Mouse (Mus musculus) lung, embryonic 16.5 days (tissue): ENCODE measurements around the gene Zc3hav1. TPM values are rescaled to one million over a fixed set of nuclear protein-coding genes. Genes with fewer than 3 reads are reported as not detected.
A peak's percentile ranks its signal among the peaks of the same experiment; 100 is the strongest.
"Not testable (repeated sequence)": the region's sequence is repeated elsewhere in the genome, so short reads cannot be mapped to it uniquely, and the experiment has no call there.

ENCODE experiments used
- ATAC-seq: fragments of 200-750 bp; cut with Nextera tagmentation; 2 replicates; pipeline ENCODE4 v1.8.0; 2017; ENCODE audit warnings: low read depth, mild to moderate bottlenecking, moderate library complexity
- H3K27ac ChIP-seq: fragments of 300-500 bp; sonication (generic); 2 replicates; pipeline ENCODE4 v1.5.1; 2014; ENCODE audit warnings: mild to moderate bottlenecking, control low read depth, low read length
- H3K27me3 ChIP-seq: fragments of 300-500 bp; sonication (generic); 2 replicates; pipeline ENCODE4 v1.6.1; 2014; ENCODE audit warnings: low read depth, low read length, mixed read lengths; ENCODE audit not compliant: control insufficient read depth, insufficient read depth
- H3K36me3 ChIP-seq: fragments of 300-500 bp; sonication (generic); 2 replicates; pipeline ENCODE4 v1.6.1; 2014; ENCODE audit warnings: low read length; ENCODE audit not compliant: control insufficient read depth, insufficient read depth
- H3K4me1 ChIP-seq: fragments of 300-500 bp; sonication (generic); replicated peaks from 2 replicates; pipeline ENCODE4 v1.6.1; 2014; ENCODE audit warnings: low read length, mixed read lengths; ENCODE audit not compliant: control insufficient read depth, insufficient read depth
- H3K4me2 ChIP-seq: fragments of 300-500 bp; sonication (generic); 2 replicates; pipeline ENCODE4 v1.6.1; 2014; ENCODE audit warnings: low read depth, low read length, control low read depth
- H3K4me3 ChIP-seq: fragments of 300-500 bp; sonication (generic); 2 replicates; pipeline ENCODE4 v1.5.1; 2014; ENCODE audit warnings: mild to moderate bottlenecking, low read length, control low read depth
- H3K9ac ChIP-seq: fragments of 300-500 bp; sonication (generic); 2 replicates; pipeline ENCODE4 v1.6.1; 2014; ENCODE audit warnings: low read length, control low read depth
- H3K9me3 ChIP-seq: fragments of 300-500 bp; sonication (generic); 2 replicates; pipeline ENCODE4 v1.6.1; 2016; ENCODE audit warnings: low read length; ENCODE audit not compliant: control insufficient read depth
- WGBS: fragments of 180-500 bp; shearing (Covaris S2); extraction: QIAGEN DNeasy Blood & Tissue Kit; methylation state at CpG from one replicate; pipeline ENCODE4 v1.1.7; 2014; 5-methylcytosine and 5-hydroxymethylcytosine counted together
- polyA plus RNA-seq: library from polyadenylated mRNA; unstranded; fragments of >200 nt; fragmentation: Nextera tagmentation; extraction: Ambion mirVana; gene quantifications from 2 replicates; pipeline ENCODE4 v1.2.1, GENCODE M21; 2015

Gene Zc3hav1
- polyA plus RNA-seq, 1 experiment from 2014 or later = 8.0 TPM

DNA sequence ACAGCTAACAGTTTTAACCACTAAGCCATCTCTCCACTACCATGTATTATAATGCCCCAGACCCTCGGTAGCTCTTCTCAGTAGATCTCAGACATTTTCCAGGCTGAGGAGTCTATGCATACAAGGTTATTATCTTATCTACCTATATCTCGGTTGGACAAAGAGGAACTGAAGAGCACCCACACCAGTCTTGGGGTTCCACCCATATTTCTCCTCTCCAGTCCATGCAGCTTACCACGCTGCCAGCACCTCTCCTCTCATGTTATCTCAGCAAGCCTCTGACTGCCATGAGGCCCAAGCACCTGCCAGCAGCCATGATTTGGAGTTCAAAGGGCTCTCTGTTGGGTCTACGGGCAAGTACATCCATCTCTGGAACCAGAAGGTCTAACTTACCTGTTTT, 6.7 kb upstream of the Zc3hav1 start:
- no peak for ATAC-seq
- Histone ChIP-seq H3K4me2 (no peak overlapping the region), H3K36me3 (no peaks in the 10 kb centered on the region), H3K4me3 (no peak overlapping the region), H3K9me3 (no peaks in the 10 kb centered on the region), H3K4me1 (no peaks in the 10 kb centered on the region), H3K27me3 (no peaks in the 10 kb centered on the region; the same call in 1 of the 2 replicates), H3K9ac (no peak overlapping the region), H3K27ac (no peak overlapping the region)
- 84% methylated on average over 4 of the region's 4 CpGs for WGBS

GRCm38 (mm10) chr6:38359736-38360499, 5.5 kb upstream of the Zc3hav1 start:
- H3K27ac ChIP-seq = no peak overlapping the region
- no peak for ATAC-seq
- WGBS = 73% methylated on average over 12 of the region's 12 CpGs
- no peak overlapping the region for H3K4me2 ChIP-seq
- no peaks in the 10 kb centered on the region for H3K9me3 ChIP-seq
- H3K9ac ChIP-seq = no peak overlapping the region
- peaks cover 3% of the 10 kb centered on the region; the same call in 1 of the 2 replicates for H3K27me3 ChIP-seq
- no peak overlapping the region for H3K4me3 ChIP-seq
- H3K4me1 ChIP-seq = 0 out of 2 replicates have a peak, but pooled peaks cover 3% of the 10 kb centered on the region
- H3K36me3 ChIP-seq = no peaks in the 10 kb centered on the region

DNA sequence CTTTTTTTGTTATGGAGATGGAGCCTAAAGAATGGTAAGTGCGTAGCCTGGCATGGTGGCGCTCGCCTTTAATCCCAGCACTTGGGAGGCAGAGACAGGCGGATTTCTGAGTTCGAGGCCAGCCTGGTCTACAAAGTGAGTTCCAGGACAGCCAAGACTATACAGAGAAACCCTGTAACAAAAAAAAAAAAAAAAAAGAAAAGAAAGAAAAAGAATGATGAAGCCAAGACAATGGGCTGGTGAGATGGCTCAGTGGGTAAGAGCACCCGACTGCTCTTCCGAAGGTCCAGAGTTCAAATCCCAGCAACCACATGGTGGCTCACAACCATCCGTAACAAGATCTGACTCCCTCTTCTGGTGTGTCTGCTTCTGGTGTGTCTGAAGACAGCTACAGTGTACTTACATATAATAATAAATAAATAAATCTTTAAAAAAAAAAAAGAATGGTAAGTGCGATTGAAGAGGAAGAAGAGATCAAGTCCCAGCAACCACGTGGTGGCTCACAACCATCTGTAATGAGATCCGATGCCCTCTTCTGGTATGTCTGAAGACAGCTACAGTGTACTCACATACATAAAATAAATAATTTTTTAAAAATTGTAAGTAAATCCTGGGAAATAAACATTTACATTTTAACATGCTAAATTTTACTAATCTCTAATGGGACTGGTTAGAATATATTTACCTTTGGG, 4.8 kb upstream of the Zc3hav1 start:
- H3K4me3 ChIP-seq, H3K4me1 ChIP-seq, H3K9me3 ChIP-seq, H3K27me3 ChIP-seq, H3K4me2 ChIP-seq, H3K9ac ChIP-seq, H3K36me3 ChIP-seq, H3K27ac ChIP-seq, ATAC-seq: not testable (repeated sequence)
- WGBS = 87% methylated on average over 10 of the region's 11 CpGs

- H3K4me1 ChIP-seq = peaks cover 7% of the 10 kb centered on the region
- no peak overlapping the region for H3K9ac ChIP-seq
- 61% methylated on average over 8 of the region's 8 CpGs for WGBS
- peaks cover 11% of the 10 kb centered on the region; the same call in 1 of the 2 replicates for H3K27me3 ChIP-seq
- H3K9me3 ChIP-seq = no peaks in the 10 kb centered on the region
- no peak overlapping the region for H3K4me2 ChIP-seq
- no peak overlapping the region for H3K27ac ChIP-seq
- no peak overlapping the region for H3K4me3 ChIP-seq
- ATAC-seq = no peak
- no peaks in the 10 kb centered on the region for H3K36me3 ChIP-seq
Measured at GRCm38 (mm10) chr6:38358253-38359027, 4.0 kb upstream of the Zc3hav1 start.

GRCm38 (mm10) chr6:38357603-38358252, 3.3 kb upstream of the Zc3hav1 start:
- Histone ChIP-seq H3K9ac (no peak overlapping the region), H3K27me3 (peaks cover 18% of the 10 kb centered on the region), H3K4me3 (no peak overlapping the region), H3K36me3 (no peaks in the 10 kb centered on the region), H3K4me2 (no peak overlapping the region), H3K27ac (no peak overlapping the region), H3K9me3 (no peaks in the 10 kb centered on the region), H3K4me1 (peaks cover 12% of the 10 kb centered on the region)
- 63% methylated on average over 5 of the region's 5 CpGs for WGBS
- ATAC-seq = no peak

- not testable (repeated sequence) for H3K4me3 ChIP-seq, H3K36me3 ChIP-seq, H3K9me3 ChIP-seq, H3K9ac ChIP-seq, H3K4me2 ChIP-seq, H3K27ac ChIP-seq
- H3K4me1 ChIP-seq = peaks cover 12% of the 10 kb centered on the region
- H3K27me3 ChIP-seq = peaks cover 24% of the 10 kb centered on the region
- 61% methylated on average over 15 of the region's 15 CpGs for WGBS
- ATAC-seq = peak; percentile 67
Measured at GRCm38 (mm10) chr6:38356661-38357433, 2.4 kb upstream of the Zc3hav1 start.

DNA sequence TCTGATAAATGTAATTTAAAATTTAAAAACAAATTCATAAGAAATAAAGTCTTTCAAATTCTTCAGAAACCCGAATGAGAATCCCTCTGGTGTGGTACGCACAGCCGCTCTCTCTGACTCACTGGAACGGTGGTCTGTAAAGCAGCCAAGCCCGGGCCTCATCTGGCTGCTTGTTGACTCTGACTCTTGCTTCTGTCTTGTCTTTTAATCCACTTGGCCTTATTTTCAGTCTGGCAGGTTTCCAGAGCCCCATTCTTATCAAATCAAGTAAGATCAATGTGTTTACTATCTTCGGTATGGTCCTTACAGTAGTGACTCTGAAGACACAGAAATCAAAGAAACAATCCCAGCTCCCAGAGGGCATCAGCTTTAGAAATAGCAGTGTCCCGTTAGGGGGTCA, 1.5 kb upstream of the Zc3hav1 start:
- H3K4me3 ChIP-seq = no peak overlapping the region
- H3K4me2 ChIP-seq = no peak overlapping the region
- peaks cover 12% of the 10 kb centered on the region for H3K4me1 ChIP-seq
- H3K9ac ChIP-seq = no peak overlapping the region
- WGBS = 19% methylated on average over 7 of the region's 7 CpGs
- ATAC-seq = no peak
- H3K36me3 ChIP-seq = no peaks in the 10 kb centered on the region
- H3K9me3 ChIP-seq = no peaks in the 10 kb centered on the region
- no peak overlapping the region for H3K27ac ChIP-seq
- H3K27me3 ChIP-seq = peaks cover 29% of the 10 kb centered on the region

- Histone ChIP-seq H3K27me3 (peaks cover 32% of the 10 kb centered on the region), H3K9me3 (no peaks in the 10 kb centered on the region), H3K36me3 (no peaks in the 10 kb centered on the region), H3K9ac (no peak overlapping the region; the same call in 1 of the 2 replicates), H3K4me1 (peaks cover 12% of the 10 kb centered on the region), H3K27ac (no peak overlapping the region), H3K4me2 (peak overlapping the region; percentile 80), H3K4me3 (peak overlapping the region; percentile 82)
- 3% methylated on average over 8 of the region's 8 CpGs for WGBS
- no peak for ATAC-seq
Measured at GRCm38 (mm10) chr6:38355354-38355823, 986 bp upstream of the Zc3hav1 start.
